Mouse (Mus musculus) right cerebral cortex, postnatal 36 days (tissue): Measurements from ENCODE around the gene Pms1.

ENCODE experiments used
- DNase-seq, 2 experiments: peaks; one replicate each; pipeline ENCODE4 v3.0.0; 2022; ENCODE audit warnings: low spot score in 2 of 2, mixed read lengths in 1 of 2

Gene Pms1

GRCm38 (mm10) chr1:53201630-53202199 is 95.1 kb downstream of the Pms1 start:
- no peak for DNase-seq

- no peak for DNase-seq
Observed at GRCm38 (mm10) chr1:53194536-53194935, 102.3 kb downstream of the Pms1 start.

- no peak for DNase-seq
Observed at GRCm38 (mm10) chr1:53191234-53191633, 105.6 kb downstream of the Pms1 start.

- DNase-seq = no peak
Observed at GRCm38 (mm10) chr1:53189620-53190019, 107.2 kb downstream of the Pms1 start.

- no peak for DNase-seq
Observed at GRCm38 (mm10) chr1:53187536-53187935, 109.3 kb downstream of the Pms1 start, which contains the start of gene 1700019A02Rik. TSS of gene 1700019A02Rik (minus strand) at chr1:53187636.

- DNase-seq = no peak
Observed at GRCm38 (mm10) chr1:53186301-53186700, 110.5 kb downstream of the Pms1 start.

- DNase-seq = no peak
Observed at GRCm38 (mm10) chr1:53157715-53158114, 139.1 kb downstream of the Pms1 start.
